Mouse (Mus musculus) neural tube, embryonic 14.5 days (tissue): ENCODE data around the gene Nemf. TPM values are rescaled to one million over a fixed set of nuclear protein-coding genes. Genes with fewer than 3 reads are reported as not detected.

Source experiments
- ATAC-seq: fragments of 200-750 bp; cut with Nextera tagmentation; 2 replicates; pipeline ENCODE4 v1.8.0; 2017; ENCODE audit warnings: low read depth, mild to moderate bottlenecking, moderate TSS enrichment, moderate library complexity
- H3K27ac ChIP-seq: fragments of 300-500 bp; sonication (generic); 2 replicates; pipeline ENCODE4 v1.5.1; 2014; ENCODE audit warnings: low read depth, mild to moderate bottlenecking, control low read depth, low read length, moderate library complexity, mixed read lengths
- H3K27me3 ChIP-seq: fragments of 300-500 bp; sonication (generic); 2 replicates; pipeline ENCODE4 v1.6.1; 2014; ENCODE audit warnings: low read length; ENCODE audit not compliant: control insufficient read depth, insufficient read depth
- H3K36me3 ChIP-seq: fragments of 300-500 bp; sonication (generic); 2 replicates; pipeline ENCODE4 v1.6.1; 2014; ENCODE audit warnings: low read length, mixed read lengths; ENCODE audit not compliant: control insufficient read depth, insufficient read depth
- H3K4me1 ChIP-seq: fragments of 300-500 bp; sonication (generic); 2 replicates; pipeline ENCODE4 v1.6.1; 2014; ENCODE audit warnings: low read length; ENCODE audit not compliant: control insufficient read depth, insufficient read depth
- H3K4me2 ChIP-seq: fragments of 300-500 bp; sonication (generic); 2 replicates; pipeline ENCODE4 v1.6.1; 2014; ENCODE audit warnings: mild to moderate bottlenecking, low read depth, low read length, control low read depth
- H3K4me3 ChIP-seq: fragments of 300-500 bp; sonication (generic); 2 replicates; pipeline ENCODE4 v1.5.1; 2014; ENCODE audit warnings: low read depth, low read length, control low read depth, mixed read lengths
- H3K9ac ChIP-seq: fragments of 300-500 bp; sonication (generic); replicated peaks from 2 replicates; pipeline ENCODE4 v1.6.1; 2014; ENCODE audit warnings: low read depth, mild to moderate bottlenecking, control low read depth, low read length, mixed read lengths
- H3K9me3 ChIP-seq: fragments of 300-500 bp; sonication (generic); 2 replicates; pipeline ENCODE4 v1.6.1; 2016; ENCODE audit warnings: low read length; ENCODE audit not compliant: control insufficient read depth
- WGBS: fragments of 180-500 bp; shearing (Covaris S2); extraction: QIAGEN DNeasy Blood & Tissue Kit; methylation state at CpG from one replicate; pipeline ENCODE4 v1.1.7; 2014; 5-methylcytosine and 5-hydroxymethylcytosine counted together
- polyA plus RNA-seq: library from polyadenylated mRNA; unstranded; fragments of >200 nt; fragmentation: Nextera tagmentation; extraction: Ambion mirVana; gene quantifications from 2 replicates; pipeline ENCODE4 v1.2.1, GENCODE M21; 2014

Nemf gene
- polyA plus RNA-seq, 1 experiment from 2014 or later: 97.2 TPM

- H3K27me3 ChIP-seq: no peaks in the 10 kb centered on the region
- 95% methylated on average over 1 of the region's 1 CpGs for WGBS
- peaks cover 35% of the 10 kb centered on the region for H3K36me3 ChIP-seq
Observed at GRCm38 (mm10) chr12:69351685-69352084, 5.3 kb downstream of the Nemf start.

DNA sequence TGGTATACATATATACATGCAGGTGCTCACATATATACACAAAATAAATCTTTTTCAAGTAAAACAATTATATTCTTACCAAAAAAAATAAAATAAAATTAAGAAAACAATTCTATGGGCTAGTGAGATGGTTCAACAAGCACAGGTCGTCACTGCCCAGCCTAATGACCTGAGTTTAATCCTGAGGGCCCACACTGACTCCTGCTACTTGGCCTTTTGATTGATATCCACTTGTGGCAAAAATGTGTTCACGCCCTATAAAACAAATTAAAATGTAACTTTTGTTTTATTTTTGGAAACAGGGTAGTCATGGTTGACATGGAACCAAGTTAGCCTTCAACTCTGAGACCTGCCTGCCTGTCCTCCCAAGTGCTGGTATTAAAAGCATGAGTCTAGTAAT, 7.0 kb downstream of the Nemf start:
- Histone ChIP-seq H3K4me3 (no peak overlapping the region), H3K27me3 (no peaks in the 10 kb centered on the region), H3K4me1 (no peaks in the 10 kb centered on the region), H3K36me3 (peaks cover 46% of the 10 kb centered on the region), H3K9me3 (no peaks in the 10 kb centered on the region), H3K27ac (no peak overlapping the region), H3K4me2 (no peak overlapping the region), H3K9ac (no peak overlapping the region)
- ATAC-seq: no peak
- WGBS: 88% methylated on average over 2 of the region's 2 CpGs

More at GRCm38 (mm10) chr12:69351685-69352084, 5.3 kb downstream of the Nemf start:
- Histone ChIP-seq H3K9me3 (no peaks in the 10 kb centered on the region), H3K9ac (no peak overlapping the region), H3K27ac (no peak overlapping the region), H3K4me2 (no peak overlapping the region), H3K4me3 (no peak overlapping the region), H3K4me1 (peaks cover 5% of the 10 kb centered on the region; the same call in 1 of the 2 replicates)
- no peak for ATAC-seq

- H3K4me2 ChIP-seq: no peak overlapping the region
- no peaks in the 10 kb centered on the region for H3K27me3 ChIP-seq
- H3K9ac ChIP-seq: no peak overlapping the region
- no peak overlapping the region for H3K4me3 ChIP-seq
- ATAC-seq: no peak
- H3K9me3 ChIP-seq: no peaks in the 10 kb centered on the region
- 92% methylated on average over 2 of the region's 2 CpGs for WGBS
- no peak overlapping the region for H3K27ac ChIP-seq
- peaks cover 34% of the 10 kb centered on the region for H3K36me3 ChIP-seq
- H3K4me1 ChIP-seq: no peaks in the 10 kb centered on the region
Observed at GRCm38 (mm10) chr12:69333547-69333946, 23.4 kb downstream of the Nemf start.

- no peaks in the 10 kb centered on the region for H3K4me1 ChIP-seq
- no peak overlapping the region for H3K4me3 ChIP-seq
- WGBS: 88% methylated on average over 1 of the region's 1 CpGs
- H3K9me3 ChIP-seq: no peaks in the 10 kb centered on the region
- no peak overlapping the region for H3K4me2 ChIP-seq
- no peak overlapping the region for H3K9ac ChIP-seq
- H3K36me3 ChIP-seq: peaks cover 30% of the 10 kb centered on the region
- H3K27ac ChIP-seq: no peak overlapping the region
- no peak for ATAC-seq
- H3K27me3 ChIP-seq: no peaks in the 10 kb centered on the region
Observed at GRCm38 (mm10) chr12:69332147-69332546, 24.8 kb downstream of the Nemf start.

GRCm38 (mm10) chr12:69331187-69331586, 25.8 kb downstream of the Nemf start:
- no peak overlapping the region for H3K4me2 ChIP-seq
- H3K27me3 ChIP-seq: no peaks in the 10 kb centered on the region
- ATAC-seq: no peak
- peaks cover 24% of the 10 kb centered on the region for H3K36me3 ChIP-seq
- no peak overlapping the region for H3K4me3 ChIP-seq
- no peak overlapping the region for H3K27ac ChIP-seq
- no peak overlapping the region for H3K9ac ChIP-seq
- H3K4me1 ChIP-seq: no peaks in the 10 kb centered on the region
- 95% methylated on average over 3 of the region's 3 CpGs for WGBS
- H3K9me3 ChIP-seq: no peaks in the 10 kb centered on the region

- Histone ChIP-seq H3K27ac (no peak overlapping the region), H3K36me3 (peaks cover 44% of the 10 kb centered on the region), H3K4me1 (no peaks in the 10 kb centered on the region), H3K4me2 (no peak overlapping the region), H3K27me3 (no peaks in the 10 kb centered on the region), H3K9me3 (no peaks in the 10 kb centered on the region), H3K9ac (no peak overlapping the region), H3K4me3 (no peak overlapping the region)
- no peak for ATAC-seq
Observed at GRCm38 (mm10) chr12:69318431-69318830, 38.5 kb downstream of the Nemf start.

DNA sequence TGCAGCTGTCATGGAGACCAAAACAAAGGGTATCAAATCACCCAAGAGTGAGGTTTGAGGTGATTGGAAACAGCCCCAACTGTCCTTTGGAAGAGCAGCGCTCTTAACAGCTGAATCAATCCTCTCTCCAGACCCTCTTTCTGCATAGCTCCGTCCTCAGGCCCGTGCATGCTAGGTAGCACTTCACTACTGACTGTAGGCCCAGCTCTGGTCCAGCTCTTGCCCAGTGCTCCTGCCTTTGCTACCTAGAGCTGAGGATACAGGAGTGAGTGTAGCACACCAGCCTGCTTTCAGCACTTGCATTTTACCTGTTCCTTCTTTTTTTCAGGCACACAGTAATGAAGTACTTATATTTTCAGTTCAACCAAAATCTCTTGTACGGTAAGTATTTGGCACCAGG, 47.3 kb downstream of the Nemf start:
- Histone ChIP-seq H3K4me2 (no peak overlapping the region), H3K27ac (no peak overlapping the region), H3K36me3 (peaks cover 69% of the 10 kb centered on the region), H3K27me3 (no peaks in the 10 kb centered on the region), H3K9ac (no peak overlapping the region), H3K9me3 (no peaks in the 10 kb centered on the region), H3K4me1 (no peaks in the 10 kb centered on the region), H3K4me3 (no peak overlapping the region)
- WGBS: 100% methylated on average over 4 of the region's 4 CpGs
- no peak for ATAC-seq

- 97% methylated on average over 7 of the region's 7 CpGs for WGBS
- H3K4me2 ChIP-seq: no peak overlapping the region
- no peaks in the 10 kb centered on the region for H3K4me1 ChIP-seq
- no peak overlapping the region for H3K4me3 ChIP-seq
- ATAC-seq: no peak
- H3K9me3 ChIP-seq: no peaks in the 10 kb centered on the region
- no peaks in the 10 kb centered on the region for H3K27me3 ChIP-seq
- H3K36me3 ChIP-seq: peaks cover 87% of the 10 kb centered on the region
- no peak overlapping the region for H3K27ac ChIP-seq
- no peak overlapping the region for H3K9ac ChIP-seq
Observed at GRCm38 (mm10) chr12:69306333-69306732, 50.6 kb downstream of the Nemf start.

DNA sequence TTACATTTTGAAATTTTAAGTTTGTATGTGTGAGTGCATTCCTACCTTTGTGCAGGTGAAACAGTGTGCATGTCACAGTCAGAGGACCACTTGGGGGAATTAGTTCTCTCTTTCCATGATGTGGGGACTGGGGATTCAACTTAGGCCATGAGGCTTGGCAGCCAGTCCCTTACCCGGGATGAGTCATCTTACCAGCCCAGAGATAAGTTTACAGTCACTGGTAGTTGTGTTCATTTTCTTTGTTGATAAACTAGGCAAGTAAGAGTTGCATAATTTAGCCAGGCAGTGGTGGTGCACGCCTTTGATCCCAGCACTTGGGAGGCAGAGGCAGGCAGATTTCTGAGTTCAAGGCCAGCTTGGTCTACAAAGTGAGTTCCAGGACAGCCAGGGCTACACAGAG, 52.9 kb downstream of the Nemf start:
- no peak overlapping the region for H3K27ac ChIP-seq
- 95% methylated on average over 2 of the region's 2 CpGs for WGBS
- no peaks in the 10 kb centered on the region for H3K27me3 ChIP-seq
- peaks cover 6% of the 10 kb centered on the region; the same call in 1 of the 2 replicates for H3K4me1 ChIP-seq
- H3K9ac ChIP-seq: no peak overlapping the region
- no peak overlapping the region for H3K4me3 ChIP-seq
- no peak for ATAC-seq
- peaks cover 70% of the 10 kb centered on the region for H3K36me3 ChIP-seq
- no peak overlapping the region for H3K4me2 ChIP-seq
- no peaks in the 10 kb centered on the region for H3K9me3 ChIP-seq

DNA sequence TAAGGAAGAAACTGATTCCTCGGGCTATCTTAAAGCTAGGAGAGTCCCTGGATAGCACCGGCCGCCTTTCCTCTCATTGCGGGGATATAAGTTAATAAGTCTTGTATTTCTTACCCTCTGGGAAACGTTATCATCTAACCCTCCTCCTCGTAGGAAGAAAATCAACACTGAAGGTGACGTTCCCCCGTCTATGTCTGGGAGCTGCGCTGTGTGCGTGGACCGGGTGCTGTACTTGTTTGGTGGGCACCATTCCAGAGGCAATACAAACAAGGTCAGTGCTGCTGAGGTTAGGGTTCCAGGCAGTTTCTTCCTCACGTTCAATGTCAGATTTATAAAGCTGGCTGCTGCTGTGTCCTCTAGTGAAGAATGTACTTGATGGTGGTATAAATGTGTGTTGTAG, 54.8 kb downstream of the Nemf start:
- Histone ChIP-seq H3K9ac (no peak overlapping the region), H3K9me3 (no peaks in the 10 kb centered on the region), H3K27me3 (no peaks in the 10 kb centered on the region), H3K4me1 (peaks cover 17% of the 10 kb centered on the region), H3K4me2 (no peak overlapping the region), H3K36me3 (peaks cover 55% of the 10 kb centered on the region), H3K4me3 (no peak overlapping the region), H3K27ac (no peak overlapping the region)
- ATAC-seq: no peak
- WGBS: 91% methylated on average over 12 of the region's 12 CpGs
